Mouse (Mus musculus): ENCODE measurements at regions not wholly inside any gene's neighbourhood (a gene's known extent, or its start where the extent isn't known, plus 50 kb on each side); places are given as distances from the start of the nearest gene placed in this dataset.

GRCm38 (mm10) chr1:51602071-51602470 lies 123.8 kb upstream of the Nabp1 start:
- 88% methylated on average over 6 of the region's 6 CpGs for WGBS
- H3K36me3 ChIP-seq (ENCODE audit: control insufficient read depth, insufficient read depth, low read length): no peaks in the 10 kb centered on the region
- no peaks in the 10 kb centered on the region for H3K9me3 ChIP-seq (ENCODE audit: control insufficient read depth, low read length)
- ATAC-seq (ENCODE audit: low read depth) (no peak), DNase-seq (ENCODE audit: low spot score) (no peak)
- no peaks in the 10 kb centered on the region for H3K27me3 ChIP-seq (replicated peaks; ENCODE audit: control insufficient read depth, insufficient read depth, low read length)
- H3K4me2 ChIP-seq (ENCODE audit: low read depth, low read length): no peak overlapping the region
- no peak overlapping the region for H3K9ac ChIP-seq (ENCODE audit: low read depth, low read length)
- no peak overlapping the region for H3K27ac ChIP-seq (replicated peaks; ENCODE audit: low read depth, low read length)
- H3K4me3 ChIP-seq (ENCODE audit: low read depth, low read length): no peak overlapping the region
- no peaks in the 10 kb centered on the region for H3K4me1 ChIP-seq (ENCODE audit: control insufficient read depth, insufficient read depth, low read length)

GRCm38 (mm10) chr1:51600425-51600824 lies 122.2 kb upstream of the Nabp1 start:
- DNase-seq (ENCODE audit: low spot score): peak; percentile 48
- Histone ChIP-seq H3K27me3 (replicated peaks; ENCODE audit: control insufficient read depth, insufficient read depth, low read length) (no peaks in the 10 kb centered on the region), H3K36me3 (ENCODE audit: control insufficient read depth, insufficient read depth, low read length) (no peaks in the 10 kb centered on the region), H3K27ac (replicated peaks; ENCODE audit: low read depth, low read length) (no peak overlapping the region), H3K9me3 (ENCODE audit: control insufficient read depth, low read length) (no peaks in the 10 kb centered on the region), H3K4me2 (ENCODE audit: low read depth, low read length) (no peak overlapping the region), H3K9ac (ENCODE audit: low read depth, low read length) (no peak overlapping the region), H3K4me3 (ENCODE audit: low read depth, low read length) (no peak overlapping the region), H3K4me1 (ENCODE audit: control insufficient read depth, insufficient read depth, low read length) (no peaks in the 10 kb centered on the region)
- 33% methylated on average over 7 of the region's 7 CpGs for WGBS
- ATAC-seq (ENCODE audit: low read depth): no peak

- Histone ChIP-seq H3K9ac (ENCODE audit: low read depth, low read length) (no peak overlapping the region), H3K4me1 (ENCODE audit: control insufficient read depth, insufficient read depth, low read length) (0 out of 2 replicates have a peak, but pooled peaks cover 5% of the 10 kb centered on the region), H3K9me3 (ENCODE audit: control insufficient read depth, low read length) (no peaks in the 10 kb centered on the region), H3K27me3 (replicated peaks; ENCODE audit: control insufficient read depth, insufficient read depth, low read length) (no peaks in the 10 kb centered on the region), H3K27ac (replicated peaks; ENCODE audit: low read depth, low read length) (no peak overlapping the region), H3K4me2 (ENCODE audit: low read depth, low read length) (0 out of 2 replicates have a peak overlapping the region, but pooled peaks have one; percentile 12), H3K36me3 (ENCODE audit: control insufficient read depth, insufficient read depth, low read length) (no peaks in the 10 kb centered on the region), H3K4me3 (ENCODE audit: low read depth, low read length) (no peak overlapping the region)
- ATAC-seq (ENCODE audit: low read depth) (peak; percentile 91), DNase-seq (ENCODE audit: low spot score) (peak; percentile 91)
- WGBS: 50% methylated on average over 18 of the region's 18 CpGs
Measured at GRCm38 (mm10) chr1:51596935-51597820, 119.0 kb upstream of the Nabp1 start.

- Histone ChIP-seq H3K9ac (ENCODE audit: low read depth, low read length) (no peak overlapping the region), H3K4me1 (ENCODE audit: control insufficient read depth, insufficient read depth, low read length) (0 out of 2 replicates have a peak, but pooled peaks cover 5% of the 10 kb centered on the region), H3K4me3 (ENCODE audit: low read depth, low read length) (no peak overlapping the region), H3K36me3 (ENCODE audit: control insufficient read depth, insufficient read depth, low read length) (no peaks in the 10 kb centered on the region), H3K4me2 (ENCODE audit: low read depth, low read length) (no peak overlapping the region), H3K27ac (replicated peaks; ENCODE audit: low read depth, low read length) (no peak overlapping the region), H3K27me3 (replicated peaks; ENCODE audit: control insufficient read depth, insufficient read depth, low read length) (no peaks in the 10 kb centered on the region), H3K9me3 (ENCODE audit: control insufficient read depth, low read length) (no peaks in the 10 kb centered on the region)
- ATAC-seq (ENCODE audit: low read depth) (no peak), DNase-seq (ENCODE audit: low spot score) (no peak)
- WGBS: 77% methylated on average over 4 of the region's 4 CpGs
Measured at GRCm38 (mm10) chr1:51594666-51595065, 116.4 kb upstream of the Nabp1 start.

GRCm38 (mm10) chr1:51593621-51594441 lies 115.6 kb upstream of the Nabp1 start:
- H3K36me3 ChIP-seq (ENCODE audit: control insufficient read depth, insufficient read depth, low read length): no peaks in the 10 kb centered on the region
- no peaks in the 10 kb centered on the region for H3K9me3 ChIP-seq (ENCODE audit: control insufficient read depth, low read length)
- H3K27me3 ChIP-seq (replicated peaks; ENCODE audit: control insufficient read depth, insufficient read depth, low read length): no peaks in the 10 kb centered on the region
- H3K4me2 ChIP-seq (ENCODE audit: low read depth, low read length): no peak overlapping the region
- no peak overlapping the region for H3K9ac ChIP-seq (ENCODE audit: low read depth, low read length)
- ATAC-seq (ENCODE audit: low read depth): no peak
- 0 out of 2 replicates have a peak, but pooled peaks cover 5% of the 10 kb centered on the region for H3K4me1 ChIP-seq (ENCODE audit: control insufficient read depth, insufficient read depth, low read length)
- no peak overlapping the region for H3K4me3 ChIP-seq (ENCODE audit: low read depth, low read length)
- H3K27ac ChIP-seq (replicated peaks; ENCODE audit: low read depth, low read length): no peak overlapping the region
- WGBS: 49% methylated on average over 10 of the region's 10 CpGs
- DNase-seq (ENCODE audit: low spot score): peak; percentile 51

- Histone ChIP-seq H3K27me3 (replicated peaks; ENCODE audit: control insufficient read depth, insufficient read depth, low read length) (no peaks in the 10 kb centered on the region), H3K4me1 (ENCODE audit: control insufficient read depth, insufficient read depth, low read length) (0 out of 2 replicates have a peak, but pooled peaks cover 5% of the 10 kb centered on the region), H3K36me3 (ENCODE audit: control insufficient read depth, insufficient read depth, low read length) (no peaks in the 10 kb centered on the region), H3K4me2 (ENCODE audit: low read depth, low read length) (no peak overlapping the region), H3K27ac (replicated peaks; ENCODE audit: low read depth, low read length) (no peak overlapping the region), H3K4me3 (ENCODE audit: low read depth, low read length) (no peak overlapping the region), H3K9me3 (ENCODE audit: control insufficient read depth, low read length) (no peaks in the 10 kb centered on the region), H3K9ac (ENCODE audit: low read depth, low read length) (no peak overlapping the region)
- DNase-seq (ENCODE audit: low spot score) (no peak), ATAC-seq (ENCODE audit: low read depth) (no peak)
- 47% methylated on average over 4 of the region's 4 CpGs for WGBS
Measured at GRCm38 (mm10) chr1:51591886-51592285, 113.7 kb upstream of the Nabp1 start.

- Histone ChIP-seq H3K9ac (ENCODE audit: low read depth, low read length) (no peak overlapping the region), H3K4me1 (ENCODE audit: control insufficient read depth, insufficient read depth, low read length) (0 out of 2 replicates have a peak, but pooled peaks cover 5% of the 10 kb centered on the region), H3K9me3 (ENCODE audit: control insufficient read depth, low read length) (no peaks in the 10 kb centered on the region), H3K4me3 (ENCODE audit: low read depth, low read length) (no peak overlapping the region), H3K27ac (replicated peaks; ENCODE audit: low read depth, low read length) (no peak overlapping the region), H3K4me2 (ENCODE audit: low read depth, low read length) (no peak overlapping the region), H3K36me3 (ENCODE audit: control insufficient read depth, insufficient read depth, low read length) (no peaks in the 10 kb centered on the region), H3K27me3 (replicated peaks; ENCODE audit: control insufficient read depth, insufficient read depth, low read length) (no peaks in the 10 kb centered on the region)
- DNase-seq (ENCODE audit: low spot score) (no peak), ATAC-seq (ENCODE audit: low read depth) (no peak)
- 66% methylated on average over 9 of the region's 9 CpGs for WGBS
Measured at GRCm38 (mm10) chr1:51590606-51591400, 112.6 kb upstream of the Nabp1 start.

GRCm38 (mm10) chr1:51584925-51585424 lies 106.8 kb upstream of the Nabp1 start:
- no peak for ATAC-seq (ENCODE audit: low read depth)
- no peak overlapping the region for H3K27ac ChIP-seq (replicated peaks; ENCODE audit: low read depth, low read length)

More at GRCm38 (mm10) chr1:51584925-51585424, 106.8 kb upstream of the Nabp1 start:
- peak; percentile 53 for DNase-seq (ENCODE audit: low spot score)
- no peak overlapping the region for H3K9ac ChIP-seq (ENCODE audit: low read depth, low read length)
- no peaks in the 10 kb centered on the region for H3K27me3 ChIP-seq (replicated peaks; ENCODE audit: control insufficient read depth, insufficient read depth, low read length)
- H3K4me2 ChIP-seq (ENCODE audit: low read depth, low read length): no peak overlapping the region
- H3K9me3 ChIP-seq (ENCODE audit: control insufficient read depth, low read length): no peaks in the 10 kb centered on the region
- H3K4me3 ChIP-seq (ENCODE audit: low read depth, low read length): no peak overlapping the region
- no peaks in the 10 kb centered on the region; the same call in 1 of the 2 replicates for H3K4me1 ChIP-seq (ENCODE audit: control insufficient read depth, insufficient read depth, low read length)
- H3K36me3 ChIP-seq (ENCODE audit: control insufficient read depth, insufficient read depth, low read length): no peaks in the 10 kb centered on the region
- 7% methylated on average over 3 of the region's 3 CpGs for WGBS

Measured in embryonic facial prominence, embryonic 14.5 days (tissue).